Mouse (Mus musculus) E14TG2a.4 (cell line): ENCODE measurements around the gene Mcoln3.

Source experiments
- CTCF ChIP-seq: conservative IDR thresholded peaks from 2 replicates; pipeline ENCODE4 v1.5.1; 2014; ENCODE audit warnings: low read length
- NANOG ChIP-seq: IDR thresholded peaks from 2 replicates; pipeline ENCODE4 v1.6.1; 2014; ENCODE audit warnings: borderline replicate concordance, low read length, mixed read lengths
- POU5F1 ChIP-seq: IDR thresholded peaks from 2 replicates; pipeline ENCODE4 v1.6.1; 2014; ENCODE audit warnings: low read length, borderline replicate concordance

- TF ChIP-seq CTCF (no peak), NANOG (no peak), POU5F1 (no peak)
Observed at GRCm38 (mm10) chr3:146142523-146142922, 25.3 kb downstream of the Mcoln3 start.
